Mouse (Mus musculus): ENCODE measurements around the gene Saa2. TPM values are rescaled to one million over a fixed set of nuclear protein-coding genes. Genes with fewer than 3 reads are reported as not detected.

Saa2 gene
- total and polyA plus RNA-seq, 3 experiments: not detected

DNA sequence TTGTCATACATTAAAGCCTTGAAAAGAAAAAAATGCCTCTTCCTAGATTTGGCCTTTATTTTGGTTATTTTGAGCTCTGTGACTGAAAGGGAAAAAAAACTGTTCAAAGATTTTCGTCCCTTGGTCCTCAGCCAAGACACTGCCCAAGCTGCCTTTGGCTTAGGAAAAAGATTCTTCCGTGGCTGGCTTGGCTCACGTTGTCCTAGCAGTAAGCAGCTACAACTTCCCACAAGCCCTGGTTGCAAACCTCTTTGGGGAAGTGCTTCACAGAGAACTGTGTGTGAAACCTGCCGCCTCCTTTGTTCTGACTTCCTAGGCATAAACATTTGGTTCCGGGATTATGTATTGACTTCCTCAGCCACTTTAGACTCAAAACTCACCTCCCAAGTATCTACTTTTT is 34.7 kb upstream of the Saa2 start:
- Histone ChIP-seq H3K9ac (ENCODE audit: control insufficient read depth, low read depth, low read length, poor library complexity, severe bottlenecking) (peak overlapping the region; percentile 30), H3K27me3 (ENCODE audit: control insufficient read depth in 1 of 2, insufficient read depth in 2 of 2, low read length in 2 of 2) (no peaks in the 10 kb centered on the region), H3K4me1 (ENCODE audit: control insufficient read depth in 1 of 2, insufficient read depth in 2 of 2, low read length in 2 of 2) (peaks cover 10 to 22% of the 10 kb centered on the region in 2 experiments; a peak in 3 of 4 replicates), H3K4me3 (ENCODE audit: control insufficient read depth in 1 of 2, insufficient read depth in 1 of 2, low read depth in 2 of 2, low read length in 2 of 2) (peak overlapping the region; percentile 19 to 48; a peak in 3 of 4 replicates), H3K36me3 (ENCODE audit: control insufficient read depth in 1 of 2, insufficient read depth in 2 of 2, low read length in 2 of 2) (peaks cover 0 to 4% of the 10 kb centered on the region in 2 experiments; a peak in 2 of 4 replicates), H3K79me2 (ENCODE audit: control insufficient read depth, insufficient read depth, low read length, poor library complexity) (no peaks in the 10 kb centered on the region), H3K9me3 (replicated peaks; ENCODE audit: insufficient read depth, low read length) (no peaks in the 10 kb centered on the region), H3K27ac (ENCODE audit: control insufficient read depth, low read depth, low read length) (0 out of 2 replicates have a peak overlapping the region, but pooled peaks have one; percentile 3)
- no peak for TF ChIP-seq MAFK (IDR thresholded peaks at IDR 0.05; ENCODE audit: borderline replicate concordance, low read depth, low read length)
- no peak for TF ChIP-seq GABPA (IDR thresholded peaks at IDR 0.05; ENCODE audit: low read depth, low read length)
- no peak for TF ChIP-seq JUND (IDR thresholded peaks at IDR 0.05; ENCODE audit: low read depth, low read length)
- TF ChIP-seq MYB (IDR thresholded peaks at IDR 0.05; ENCODE audit: low read depth, low read length): no peak
- no peak for TF ChIP-seq E2F4 (IDR thresholded peaks at IDR 0.05; ENCODE audit: borderline replicate concordance, low read depth, low read length)
- no peak for TF ChIP-seq CTCF (IDR thresholded peaks at IDR 0.05 in 2 of 3, conservative IDR thresholded peaks at IDR 0.05 in 1 of 3; ENCODE audit: control insufficient read depth in 1 of 3, insufficient read depth in 1 of 3, low read depth in 2 of 3, low read length in 3 of 3, poor library complexity in 1 of 3, severe bottlenecking in 1 of 3)
- no peak for TF ChIP-seq GATA1 (IDR thresholded peaks at IDR 0.05; ENCODE audit: low read depth, low read length)
- DNase-seq (ENCODE audit: low read depth, low spot score): peak; percentile 53

- peaks cover 0 to 3% of the 10 kb centered on the region in 2 experiments; a peak in 1 of 4 replicates for H3K27me3 ChIP-seq (ENCODE audit: control insufficient read depth in 1 of 2, insufficient read depth in 2 of 2, low read length in 2 of 2)
- H3K27ac ChIP-seq (ENCODE audit: control insufficient read depth, low read depth, low read length): no peak overlapping the region
- H3K79me2 ChIP-seq (ENCODE audit: control insufficient read depth, insufficient read depth, low read length, poor library complexity): no peaks in the 10 kb centered on the region
- TF ChIP-seq TBP (IDR thresholded peaks at IDR 0.05; ENCODE audit: low read depth, low read length): no peak
- no peak for TF ChIP-seq USF2 (IDR thresholded peaks at IDR 0.05; ENCODE audit: borderline replicate concordance in 1 of 2, insufficient read depth in 1 of 2, low read depth in 1 of 2, low read length in 2 of 2)
- no peak for TF ChIP-seq NELFE (IDR thresholded peaks at IDR 0.05; ENCODE audit: low read depth, low read length)
- TF ChIP-seq GATA1 (IDR thresholded peaks at IDR 0.05; ENCODE audit: low read depth, low read length): no peak
- TF ChIP-seq KAT2A (conservative IDR thresholded peaks at IDR 0.05; ENCODE audit: low read depth, low read length): no peak
- TF ChIP-seq CHD1 (IDR thresholded peaks at IDR 0.05; ENCODE audit: low read depth, low read length): no peak
- TF ChIP-seq NRF1 (IDR thresholded peaks at IDR 0.05; ENCODE audit: insufficient read depth, low read depth, low read length, poor library complexity, severe bottlenecking): no peak
- TF ChIP-seq SIN3A (IDR thresholded peaks at IDR 0.05; ENCODE audit: low read length): no peak
- no peak for TF ChIP-seq UBTF (IDR thresholded peaks at IDR 0.05; ENCODE audit: borderline replicate concordance, insufficient read depth, low read depth, low read length)
- no peak for TF ChIP-seq JUND (IDR thresholded peaks at IDR 0.05; ENCODE audit: low read depth, low read length)
- TF ChIP-seq POLR2A (IDR thresholded peaks at IDR 0.05; ENCODE audit: control insufficient read depth in 1 of 2, insufficient read depth in 1 of 2, low read depth in 1 of 2, low read length in 2 of 2, poor library complexity in 1 of 2): no peak
- TF ChIP-seq MYC (IDR thresholded peaks at IDR 0.05; ENCODE audit: low read depth, low read length): no peak
- no peak for TF ChIP-seq RAD21 (IDR thresholded peaks at IDR 0.05; ENCODE audit: low read depth, low read length)
- no peak for TF ChIP-seq CTCF (IDR thresholded peaks at IDR 0.05 in 2 of 3, conservative IDR thresholded peaks at IDR 0.05 in 1 of 3; ENCODE audit: control insufficient read depth in 1 of 3, insufficient read depth in 1 of 3, low read depth in 2 of 3, low read length in 3 of 3, poor library complexity in 1 of 3, severe bottlenecking in 1 of 3)
- no peak for TF ChIP-seq RCOR1 (IDR thresholded peaks at IDR 0.05; ENCODE audit: low read depth, low read length)
- TF ChIP-seq BHLHE40 (IDR thresholded peaks at IDR 0.05; ENCODE audit: borderline replicate concordance, low read depth, low read length): no peak
- no peaks in the 10 kb centered on the region for H3K9me3 ChIP-seq (replicated peaks; ENCODE audit: insufficient read depth, low read length)
- no peak for DNase-seq (ENCODE audit: low read depth, low spot score)
- peaks cover 8 to 9% of the 10 kb centered on the region in 2 experiments; a peak in 3 of 4 replicates for H3K4me1 ChIP-seq (ENCODE audit: control insufficient read depth in 1 of 2, insufficient read depth in 2 of 2, low read length in 2 of 2)
- no peak overlapping the region for H3K4me3 ChIP-seq (ENCODE audit: control insufficient read depth in 1 of 2, insufficient read depth in 1 of 2, low read depth in 2 of 2, low read length in 2 of 2)
- no peak overlapping the region for H3K9ac ChIP-seq (ENCODE audit: control insufficient read depth, low read depth, low read length, poor library complexity, severe bottlenecking)
- H3K36me3 ChIP-seq (ENCODE audit: control insufficient read depth in 1 of 2, insufficient read depth in 2 of 2, low read length in 2 of 2): no peaks in the 10 kb centered on the region; a peak in 1 of 4 replicates
Observed at GRCm38 (mm10) chr7:46718591-46719270, 32.9 kb upstream of the Saa2 start.

Data from MEL (cell line).